Mouse (Mus musculus): ENCODE measurements around the gene Mag. TPM values are rescaled to one million over a fixed set of nuclear protein-coding genes. Genes with fewer than 3 reads are reported as not detected.
"Not testable (repeated sequence)": the region's sequence is repeated elsewhere in the genome, so short reads cannot be mapped to it uniquely, and the experiment has no call there.

Gene Mag
- total and polyA plus RNA-seq, 2 experiments from 2014 or later, result 0.07 to 0.38 TPM

GRCm38 (mm10) chr7:30945876-30946275 is 31.2 kb upstream of the Mag start:
- no peak overlapping the region for H3K4me2 ChIP-seq (ENCODE audit: low read depth, low read length)
- H3K27ac ChIP-seq (ENCODE audit: low read depth), result no peak overlapping the region
- no peaks in the 10 kb centered on the region for H3K9me3 ChIP-seq (replicated peaks; ENCODE audit: control insufficient read depth, low read length)
- H3K4me1 ChIP-seq (ENCODE audit: control insufficient read depth, insufficient read depth), result no peaks in the 10 kb centered on the region
- TF ChIP-seq CTCF (IDR thresholded peaks at IDR 0.05; ENCODE audit: low read depth), result no peak
- no peak for TF ChIP-seq EP300 (IDR thresholded peaks at IDR 0.05; ENCODE audit: low read depth)
- H3K4me3 ChIP-seq (ENCODE audit: low read depth, low read length), result no peak overlapping the region
- 94% methylated on average over 7 of the region's 7 CpGs for WGBS
- peaks cover 33% of the 10 kb centered on the region for H3K36me3 ChIP-seq (replicated peaks; ENCODE audit: control insufficient read depth, insufficient read depth, low read length)
- DNase-seq (ENCODE audit: low spot score) (no peak), ATAC-seq (ENCODE audit: insufficient read depth, low read depth) (no peak)
- H3K27me3 ChIP-seq (ENCODE audit: control insufficient read depth, insufficient read depth, low read length), result no peaks in the 10 kb centered on the region
- no peak overlapping the region for H3K9ac ChIP-seq (replicated peaks; ENCODE audit: low read depth, low read length)

GRCm38 (mm10) chr7:30945466-30945865 is 30.8 kb upstream of the Mag start:
- WGBS, result 77% methylated on average over 7 of the region's 7 CpGs
- not testable (repeated sequence) for ATAC-seq (ENCODE audit: insufficient read depth, low read depth)

GRCm38 (mm10) chr7:30944706-30945105 is 30.0 kb upstream of the Mag start:
- not testable (repeated sequence) for H3K27me3 ChIP-seq (ENCODE audit: control insufficient read depth, insufficient read depth, low read length)

More at GRCm38 (mm10) chr7:30945466-30945865, 30.8 kb upstream of the Mag start:
- H3K4me3 ChIP-seq (ENCODE audit: low read depth, low read length); DNase-seq (ENCODE audit: low spot score); H3K9ac ChIP-seq (replicated peaks; ENCODE audit: low read depth, low read length); H3K27me3 ChIP-seq (ENCODE audit: control insufficient read depth, insufficient read depth, low read length); H3K27ac ChIP-seq (ENCODE audit: low read depth); H3K4me2 ChIP-seq (ENCODE audit: low read depth, low read length); H3K9me3 ChIP-seq (replicated peaks; ENCODE audit: control insufficient read depth, low read length); H3K4me1 ChIP-seq (ENCODE audit: control insufficient read depth, insufficient read depth): not testable (repeated sequence)
- peaks cover 29% of the 10 kb centered on the region for H3K36me3 ChIP-seq (replicated peaks; ENCODE audit: control insufficient read depth, insufficient read depth, low read length)

GRCm38 (mm10) chr7:30943909-30944635 is 29.4 kb upstream of the Mag start, which contains the start of gene Hamp:
Hamp (minus strand) TSS chr7:30944032.
- ATAC-seq (ENCODE audit: insufficient read depth, low read depth) (no peak), DNase-seq (ENCODE audit: low spot score) (no peak)
- peaks cover 17% of the 10 kb centered on the region for H3K36me3 ChIP-seq (replicated peaks; ENCODE audit: control insufficient read depth, insufficient read depth, low read length)
- H3K9ac ChIP-seq (replicated peaks; ENCODE audit: low read depth, low read length), result no peak within 1 kb of the TSS
- H3K4me3 ChIP-seq (ENCODE audit: low read depth, low read length), result no peak within 1 kb of the TSS
- no peak for TF ChIP-seq CTCF (IDR thresholded peaks at IDR 0.05; ENCODE audit: low read depth)
- TF ChIP-seq EP300 (IDR thresholded peaks at IDR 0.05; ENCODE audit: low read depth), result no peak
- WGBS, result 51% methylated on average over 9 of the region's 9 CpGs
- H3K27me3 ChIP-seq (ENCODE audit: control insufficient read depth, insufficient read depth, low read length), result no peaks in the 10 kb centered on the region
- H3K4me1 ChIP-seq (ENCODE audit: control insufficient read depth, insufficient read depth), result no peaks in the 10 kb centered on the region
- no peaks in the 10 kb centered on the region for H3K9me3 ChIP-seq (replicated peaks; ENCODE audit: control insufficient read depth, low read length)
- no peak within 1 kb of the TSS for H3K27ac ChIP-seq (ENCODE audit: low read depth)
- H3K4me2 ChIP-seq (ENCODE audit: low read depth, low read length), result no peak within 1 kb of the TSS

More at GRCm38 (mm10) chr7:30944706-30945105, 30.0 kb upstream of the Mag start:
- 46% methylated on average over 2 of the region's 2 CpGs for WGBS
- H3K36me3 ChIP-seq (replicated peaks; ENCODE audit: control insufficient read depth, insufficient read depth, low read length), result peaks cover 22% of the 10 kb centered on the region
- H3K9ac ChIP-seq (replicated peaks; ENCODE audit: low read depth, low read length); ATAC-seq (ENCODE audit: insufficient read depth, low read depth); H3K27ac ChIP-seq (ENCODE audit: low read depth); H3K9me3 ChIP-seq (replicated peaks; ENCODE audit: control insufficient read depth, low read length); H3K4me1 ChIP-seq (ENCODE audit: control insufficient read depth, insufficient read depth); DNase-seq (ENCODE audit: low spot score); H3K4me3 ChIP-seq (ENCODE audit: low read depth, low read length); H3K4me2 ChIP-seq (ENCODE audit: low read depth, low read length): not testable (repeated sequence)

- ATAC-seq (ENCODE audit: insufficient read depth, low read depth); DNase-seq (ENCODE audit: low spot score); H3K4me3 ChIP-seq (ENCODE audit: low read depth, low read length); H3K9me3 ChIP-seq (replicated peaks; ENCODE audit: control insufficient read depth, low read length); H3K27ac ChIP-seq (ENCODE audit: low read depth); H3K9ac ChIP-seq (replicated peaks; ENCODE audit: low read depth, low read length); H3K27me3 ChIP-seq (ENCODE audit: control insufficient read depth, insufficient read depth, low read length); H3K4me1 ChIP-seq (ENCODE audit: control insufficient read depth, insufficient read depth); H3K4me2 ChIP-seq (ENCODE audit: low read depth, low read length): not testable (repeated sequence)
- H3K36me3 ChIP-seq (replicated peaks; ENCODE audit: control insufficient read depth, insufficient read depth, low read length), result peaks cover 11% of the 10 kb centered on the region; the same call in 1 of the 2 replicates
- 19% methylated on average over 3 of the region's 3 CpGs for WGBS
Observed at GRCm38 (mm10) chr7:30942365-30942764, 27.7 kb upstream of the Mag start.

- not testable (repeated sequence) for H3K27me3 ChIP-seq (ENCODE audit: control insufficient read depth, insufficient read depth, low read length); DNase-seq (ENCODE audit: low spot score); H3K27ac ChIP-seq (ENCODE audit: low read depth); ATAC-seq (ENCODE audit: insufficient read depth, low read depth); H3K9me3 ChIP-seq (replicated peaks; ENCODE audit: control insufficient read depth, low read length); H3K4me1 ChIP-seq (ENCODE audit: control insufficient read depth, insufficient read depth); H3K4me3 ChIP-seq (ENCODE audit: low read depth, low read length); H3K9ac ChIP-seq (replicated peaks; ENCODE audit: low read depth, low read length); H3K36me3 ChIP-seq (replicated peaks; ENCODE audit: control insufficient read depth, insufficient read depth, low read length); H3K4me2 ChIP-seq (ENCODE audit: low read depth, low read length)
- WGBS, result 65% methylated on average over 1 of the region's 1 CpGs
Observed at GRCm38 (mm10) chr7:30940070-30940469, 25.4 kb upstream of the Mag start.

- ATAC-seq (ENCODE audit: insufficient read depth, low read depth); H3K4me3 ChIP-seq (ENCODE audit: low read depth, low read length); H3K27ac ChIP-seq (ENCODE audit: low read depth); H3K9ac ChIP-seq (replicated peaks; ENCODE audit: low read depth, low read length); H3K4me1 ChIP-seq (ENCODE audit: control insufficient read depth, insufficient read depth); H3K4me2 ChIP-seq (ENCODE audit: low read depth, low read length); DNase-seq (ENCODE audit: low spot score); H3K27me3 ChIP-seq (ENCODE audit: control insufficient read depth, insufficient read depth, low read length); H3K36me3 ChIP-seq (replicated peaks; ENCODE audit: control insufficient read depth, insufficient read depth, low read length); H3K9me3 ChIP-seq (replicated peaks; ENCODE audit: control insufficient read depth, low read length): not testable (repeated sequence)
- 58% methylated on average over 6 of the region's 6 CpGs for WGBS
Observed at GRCm38 (mm10) chr7:30935422-30936099, 20.9 kb upstream of the Mag start.

- WGBS, result 77% methylated on average over 2 of the region's 2 CpGs
- not testable (repeated sequence) for H3K36me3 ChIP-seq (replicated peaks; ENCODE audit: control insufficient read depth, insufficient read depth, low read length); H3K4me2 ChIP-seq (ENCODE audit: low read depth, low read length); H3K27ac ChIP-seq (ENCODE audit: low read depth); ATAC-seq (ENCODE audit: insufficient read depth, low read depth); H3K4me3 ChIP-seq (ENCODE audit: low read depth, low read length); H3K4me1 ChIP-seq (ENCODE audit: control insufficient read depth, insufficient read depth); H3K9me3 ChIP-seq (replicated peaks; ENCODE audit: control insufficient read depth, low read length); DNase-seq (ENCODE audit: low spot score); H3K9ac ChIP-seq (replicated peaks; ENCODE audit: low read depth, low read length); H3K27me3 ChIP-seq (ENCODE audit: control insufficient read depth, insufficient read depth, low read length)
Observed at GRCm38 (mm10) chr7:30924581-30924980, 9.9 kb upstream of the Mag start, which contains the start of gene Hamp2. Hamp2 (minus strand) TSS chr7:30924681.
